Mouse (Mus musculus) layer of hippocampus, adult 9-10 months (tissue): Measurements from ENCODE around the gene Rab44.
"Not testable (repeated sequence)": the region's sequence is repeated elsewhere in the genome, so short reads cannot be mapped to it uniquely, and the experiment has no call there.

Source experiments
- DNase-seq: peaks from one replicate; pipeline ENCODE4 v3.0.0; 2022; ENCODE audit warnings: low spot score

Rab44 gene

DNA sequence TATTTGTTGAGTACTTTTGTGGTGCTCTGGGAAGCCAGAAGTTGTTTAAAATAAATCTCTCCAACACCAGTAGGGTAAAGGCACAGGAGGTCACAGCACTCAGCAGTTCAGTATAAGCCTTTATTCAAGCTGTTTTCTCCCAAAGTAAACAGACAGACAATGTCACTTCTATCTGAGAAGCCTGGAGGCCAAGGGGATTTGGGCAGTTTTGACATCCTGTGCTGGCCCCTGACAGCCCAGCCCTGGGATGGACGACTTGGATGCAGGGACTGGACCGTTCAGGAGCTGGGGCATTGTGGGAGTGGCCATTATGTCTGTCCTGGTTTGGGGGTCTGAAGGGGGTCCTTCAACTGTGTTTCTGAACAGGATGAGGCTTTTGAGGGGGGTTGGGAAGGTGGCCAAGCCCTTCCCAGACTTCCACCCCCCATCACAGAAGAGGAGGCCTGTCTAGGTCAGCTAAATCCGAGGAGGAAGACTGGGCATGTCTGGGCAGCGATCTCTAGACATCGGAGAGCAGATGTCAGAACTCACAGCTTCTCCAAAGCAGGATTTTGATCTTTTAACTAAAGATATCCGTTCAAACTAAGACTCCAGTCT is 22.5 kb upstream of the Rab44 start:
- DNase-seq = no peak

DNA sequence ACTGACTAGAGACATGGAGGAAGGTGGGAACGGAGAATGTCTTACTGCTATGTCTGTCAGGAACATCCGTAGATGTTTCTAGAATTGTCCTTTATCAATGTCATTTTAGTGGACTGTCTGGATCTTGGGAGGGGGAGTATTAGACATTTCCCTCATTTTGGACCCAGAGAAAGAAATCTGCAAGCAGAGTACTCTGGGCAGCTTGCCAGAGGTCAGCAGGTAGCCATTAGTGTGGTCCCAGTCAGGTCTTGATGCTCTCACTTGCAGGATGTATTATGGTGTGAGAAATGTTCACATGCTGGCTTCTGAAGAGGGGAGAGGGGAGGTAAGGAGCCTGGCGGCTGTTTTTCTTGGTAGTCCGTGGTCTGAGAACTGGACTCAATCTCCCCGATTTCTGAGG is 21.4 kb upstream of the Rab44 start:
- no peak for DNase-seq

DNA sequence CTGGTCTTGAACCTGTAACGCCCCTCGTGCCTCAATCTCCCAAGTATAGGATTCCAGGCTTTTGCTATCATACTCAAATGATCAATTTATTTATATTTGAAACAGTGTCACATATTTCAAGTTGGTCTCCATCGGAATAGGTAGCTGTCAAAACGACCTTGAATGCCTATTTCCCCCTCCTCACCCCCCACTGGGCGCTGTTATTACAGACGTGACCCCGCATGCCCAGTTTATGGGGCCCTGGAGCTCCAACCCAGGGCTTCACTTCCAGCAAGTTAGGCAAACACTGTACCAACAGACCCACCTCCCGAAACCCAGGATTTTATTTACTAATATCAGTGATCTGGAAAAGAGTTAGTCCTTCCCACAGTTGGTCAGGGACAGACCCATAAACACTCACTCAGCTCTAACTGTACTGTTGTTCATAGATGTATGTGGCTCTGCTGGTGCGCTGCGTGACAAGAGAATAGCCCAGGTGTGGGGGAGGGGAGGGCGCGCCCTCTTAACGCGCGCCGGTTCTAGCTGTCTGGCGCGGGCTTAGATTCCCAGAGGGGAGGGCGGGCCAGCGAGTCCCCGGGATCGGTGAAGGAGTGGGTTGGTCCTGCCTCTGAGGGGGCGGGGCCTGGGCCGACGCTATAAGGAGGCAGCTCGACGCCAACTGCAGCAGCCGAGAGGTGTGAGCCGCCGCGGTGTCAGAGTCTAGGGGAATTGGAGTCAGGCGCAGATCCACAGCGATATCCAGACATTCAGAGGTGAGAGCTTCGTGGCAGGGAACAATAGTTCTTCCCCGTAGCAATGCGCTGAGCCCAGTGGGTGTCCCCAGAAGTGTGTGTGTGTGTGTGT is 20.6 kb upstream of the Rab44 start:
- no peak for DNase-seq

DNA sequence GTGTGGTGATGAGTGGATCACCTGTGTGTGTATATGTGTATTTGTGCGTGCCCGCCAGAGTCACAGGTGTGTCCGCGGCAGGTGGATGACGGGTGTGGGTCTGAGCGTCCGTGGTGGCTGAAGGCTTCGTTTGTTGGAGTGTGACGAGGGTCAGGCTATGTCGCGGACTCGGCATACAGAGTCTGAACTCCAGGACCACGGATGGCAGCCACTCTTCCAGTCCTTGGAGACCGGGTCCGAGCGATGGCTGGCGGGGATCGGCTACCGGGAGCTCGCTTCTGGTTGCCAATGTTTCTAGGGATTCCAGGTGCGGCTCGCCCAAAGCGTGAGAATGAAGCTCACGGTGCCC is 20.0 kb upstream of the Rab44 start:
- DNase-seq = no peak

DNA sequence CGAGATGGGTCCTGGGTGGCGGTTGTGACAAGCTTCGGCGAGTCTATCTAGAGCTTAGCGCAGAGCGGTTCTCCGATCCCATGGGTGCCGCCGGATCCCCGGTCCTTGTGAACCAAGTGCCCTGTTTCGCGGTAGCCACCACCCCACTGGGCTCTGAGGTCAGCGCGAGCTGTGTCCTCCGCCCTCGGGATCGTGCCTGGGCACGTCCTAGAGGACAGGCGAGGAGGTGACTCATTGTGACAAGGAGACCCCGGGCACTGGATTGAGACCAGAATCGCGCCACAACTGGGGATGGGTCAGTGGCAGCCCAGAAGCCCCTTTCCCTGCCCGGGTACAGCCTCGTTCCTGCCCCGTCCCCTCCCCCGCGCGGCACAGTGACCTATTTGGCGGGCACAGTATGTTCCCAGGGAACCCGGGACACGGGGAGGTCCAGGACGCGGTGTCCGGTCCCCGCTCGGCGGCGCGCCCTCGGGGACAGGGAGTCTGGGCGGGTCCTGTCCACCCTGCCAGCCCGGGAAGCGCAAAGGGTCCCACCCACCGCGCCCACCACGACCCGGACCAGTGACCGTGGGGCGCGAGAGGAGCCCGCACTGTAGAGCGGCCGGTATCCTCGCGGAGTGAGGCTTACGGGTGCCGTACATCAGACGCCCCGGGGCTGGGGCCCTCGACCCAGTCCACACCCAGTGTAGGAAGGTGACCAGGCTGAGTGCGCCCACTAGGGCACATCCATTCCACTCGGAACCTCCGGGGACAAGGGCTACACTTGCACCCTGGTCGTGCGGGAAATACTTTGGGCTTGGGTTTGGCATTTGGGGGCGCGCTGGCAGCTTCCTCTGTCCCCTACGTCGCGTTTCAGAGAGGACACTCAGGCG is 19.4 kb upstream of the Rab44 start:
- DNase-seq = no peak

DNA sequence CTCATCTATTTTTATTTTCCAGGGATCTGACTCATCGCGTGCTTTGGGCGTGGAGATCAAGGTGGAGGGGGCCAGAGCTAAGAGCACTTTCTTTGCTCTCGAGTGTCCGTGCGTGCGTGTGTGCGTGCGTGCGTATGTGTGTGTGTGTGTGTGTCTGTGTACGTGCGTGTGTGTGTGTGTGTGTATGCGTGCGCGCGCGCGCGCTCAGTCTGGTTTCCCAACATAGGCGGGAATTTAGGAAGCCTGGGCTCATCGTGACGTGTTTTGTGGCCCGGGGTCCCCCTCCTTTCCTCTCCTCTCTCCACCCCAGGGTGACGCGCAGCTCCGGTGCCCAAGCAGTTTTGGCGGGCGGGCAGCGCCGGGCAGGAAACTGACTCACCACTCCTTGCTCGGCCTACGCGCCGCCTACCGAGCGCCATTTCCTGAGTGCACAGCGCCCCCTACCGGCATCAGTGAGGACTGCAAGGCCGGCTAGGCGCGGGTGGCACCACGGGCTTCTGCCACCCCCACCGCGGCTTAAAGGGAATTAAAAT is 18.7 kb upstream of the Rab44 start:
- peak; percentile 90 for DNase-seq

DNA sequence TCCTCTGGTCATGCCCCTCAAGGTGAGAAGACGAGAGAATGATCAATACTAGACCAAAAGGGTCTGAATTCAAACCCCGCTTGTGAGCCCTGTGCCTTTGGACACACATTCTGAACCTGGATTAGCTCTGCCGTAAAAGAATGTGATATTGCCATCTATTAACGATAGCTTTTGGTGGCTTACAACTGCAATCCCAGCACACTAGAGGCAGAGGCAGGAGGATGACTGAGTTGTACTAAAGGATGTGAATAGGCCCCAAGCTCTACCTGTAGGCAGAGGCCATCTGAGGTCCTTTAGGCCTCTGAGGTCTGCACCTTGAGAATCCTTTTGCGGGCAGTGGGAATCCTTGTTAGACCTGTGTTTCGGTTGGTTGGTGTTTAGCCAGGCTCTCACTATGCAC is 17.7 kb upstream of the Rab44 start:
- no peak for DNase-seq

DNA sequence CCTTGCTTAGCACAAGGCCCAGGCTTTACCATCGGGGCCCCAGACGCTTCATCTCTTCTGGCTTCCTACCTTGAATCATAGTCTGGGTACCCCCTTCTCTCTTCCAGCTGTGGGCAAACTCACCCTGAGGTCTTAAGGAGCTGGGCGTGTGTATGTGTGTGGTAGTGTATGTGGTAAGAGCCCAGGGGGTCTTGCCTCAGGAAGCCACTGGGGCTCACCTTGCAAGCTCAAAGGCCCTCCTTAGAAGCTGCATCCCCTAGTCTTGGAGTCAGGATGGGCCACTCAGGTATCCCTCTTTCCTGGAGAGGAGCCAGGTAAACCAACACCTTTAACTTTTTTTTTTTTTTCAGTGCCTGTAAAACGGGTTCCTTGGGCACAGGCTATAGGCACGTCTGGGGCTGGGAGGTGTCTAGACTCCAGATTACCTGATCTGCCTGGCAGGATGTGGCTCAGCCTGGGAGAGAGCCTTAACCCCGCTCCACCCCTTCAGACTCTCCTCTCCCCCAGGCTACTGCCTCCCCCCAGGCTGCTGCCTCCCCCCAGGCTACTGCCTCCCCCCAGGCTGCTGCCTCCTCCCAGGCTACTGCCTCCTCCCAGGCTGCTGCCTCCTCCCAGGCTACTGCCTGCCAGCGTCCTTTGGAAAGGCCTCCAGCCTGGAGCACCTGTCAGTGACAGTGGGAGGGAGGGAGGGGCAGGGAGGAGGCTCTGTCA is 16.9 kb upstream of the Rab44 start:
- DNase-seq = no peak

DNA sequence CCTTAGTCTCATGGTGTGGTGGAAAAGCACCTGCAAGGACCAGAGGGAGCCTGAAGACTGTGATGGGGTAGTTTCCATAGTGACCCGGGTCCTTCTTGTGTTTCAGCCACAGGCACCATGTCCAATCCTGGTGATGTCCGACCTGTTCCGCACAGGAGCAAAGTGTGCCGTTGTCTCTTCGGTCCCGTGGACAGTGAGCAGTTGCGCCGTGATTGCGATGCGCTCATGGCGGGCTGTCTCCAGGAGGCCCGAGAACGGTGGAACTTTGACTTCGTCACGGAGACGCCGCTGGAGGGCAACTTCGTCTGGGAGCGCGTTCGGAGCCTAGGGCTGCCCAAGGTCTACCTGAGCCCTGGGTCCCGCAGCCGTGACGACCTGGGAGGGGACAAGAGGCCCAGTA is 15.7 kb upstream of the Rab44 start:
- DNase-seq = no peak

DNA sequence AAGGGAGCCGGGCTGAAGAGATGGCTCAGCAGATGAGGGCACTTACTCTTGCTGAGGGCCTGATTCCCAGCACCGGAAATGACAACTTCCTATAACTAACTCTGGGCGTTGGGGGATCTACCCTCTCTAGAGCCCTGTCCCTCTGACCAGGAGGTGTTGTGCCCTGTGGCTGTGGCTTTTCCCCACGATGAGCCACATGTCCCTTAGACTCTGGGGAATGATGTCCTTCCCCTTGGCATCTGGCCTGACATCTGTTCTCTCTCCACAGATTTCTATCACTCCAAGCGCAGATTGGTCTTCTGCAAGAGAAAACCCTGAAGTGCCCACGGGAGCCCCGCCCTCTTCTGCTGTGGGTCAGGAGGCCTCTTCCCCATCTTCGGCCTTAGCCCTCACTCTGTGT is 14.9 kb upstream of the Rab44 start:
- DNase-seq = no peak

DNA sequence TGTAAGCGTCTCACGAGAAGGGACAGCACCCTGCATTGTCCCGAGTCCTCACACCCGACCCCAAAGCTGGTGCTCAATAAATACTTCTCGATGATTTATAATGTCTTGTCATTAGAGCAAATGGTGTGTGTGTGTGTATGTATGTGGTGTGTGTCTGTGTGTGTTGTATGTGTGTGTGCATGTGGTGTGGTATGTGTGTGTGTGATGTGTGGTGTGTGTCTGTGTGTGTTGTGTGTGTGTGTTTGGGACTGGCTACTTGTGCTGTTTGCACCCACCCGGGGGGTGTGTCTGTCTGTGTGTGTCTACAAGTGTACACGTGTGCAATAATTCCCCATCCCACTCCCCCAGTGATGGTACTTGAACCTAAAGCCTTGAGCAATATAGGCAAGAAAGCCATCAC is 13.3 kb upstream of the Rab44 start:
- DNase-seq = no peak

DNA sequence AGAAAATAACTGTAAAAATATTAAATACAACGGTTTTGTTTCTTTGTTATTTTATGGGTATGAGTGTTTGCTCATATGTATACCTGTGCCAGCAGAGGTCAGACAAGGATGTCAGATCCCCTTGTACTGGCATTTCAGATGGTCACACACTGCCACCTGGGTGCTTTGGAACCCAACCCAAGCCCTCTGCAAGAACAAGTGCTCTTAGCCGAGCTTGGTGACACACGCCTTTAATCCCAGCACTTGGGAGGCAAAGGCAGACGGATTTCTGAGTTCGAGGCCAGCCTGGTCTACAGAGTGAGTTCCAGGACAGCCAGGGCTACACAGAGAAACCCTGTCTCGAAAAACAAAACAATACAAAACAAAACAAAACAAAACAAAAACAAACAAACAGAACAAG is 3.6 kb upstream of the Rab44 start:
- DNase-seq = not testable (repeated sequence)

DNA sequence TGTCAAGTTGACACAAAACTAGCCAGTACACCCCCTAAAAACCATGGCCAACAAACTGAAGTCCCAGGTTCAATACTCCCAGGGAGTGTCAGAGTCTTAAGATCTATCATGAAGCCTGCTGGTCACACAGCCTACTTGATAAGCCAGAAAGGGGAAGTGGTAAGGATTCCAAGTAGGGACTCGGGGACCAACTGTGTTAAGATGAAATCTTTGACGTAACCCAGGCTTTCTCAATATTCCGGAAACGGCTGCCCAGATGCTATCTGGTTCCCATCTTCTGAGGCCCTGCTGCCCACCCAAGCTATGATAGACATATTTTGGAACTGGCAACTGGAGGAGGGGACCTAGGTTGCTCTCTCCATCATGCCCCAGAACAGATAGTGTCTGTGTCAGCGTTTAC is 2.6 kb upstream of the Rab44 start:
- DNase-seq = no peak

DNA sequence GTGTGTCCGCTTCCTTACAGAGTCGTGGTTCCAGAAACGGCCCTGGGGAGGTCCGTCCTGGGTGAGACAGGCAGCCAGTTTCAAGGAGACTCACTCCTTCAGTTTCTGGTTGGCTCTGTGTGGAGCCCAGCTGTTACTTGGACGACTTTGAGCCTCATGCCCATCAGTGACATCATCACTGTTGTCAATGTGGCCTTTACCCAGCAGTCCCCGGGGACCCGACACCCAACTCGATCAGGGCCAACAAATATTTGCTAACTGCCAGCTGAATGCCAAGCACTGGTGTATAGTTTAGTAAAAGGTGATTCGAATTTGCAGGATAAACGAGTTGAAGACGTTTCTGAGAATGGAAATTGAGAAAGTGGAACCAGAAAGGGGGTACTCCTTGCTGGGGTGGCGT is 2.1 kb downstream of the Rab44 start:
- DNase-seq = no peak

DNA sequence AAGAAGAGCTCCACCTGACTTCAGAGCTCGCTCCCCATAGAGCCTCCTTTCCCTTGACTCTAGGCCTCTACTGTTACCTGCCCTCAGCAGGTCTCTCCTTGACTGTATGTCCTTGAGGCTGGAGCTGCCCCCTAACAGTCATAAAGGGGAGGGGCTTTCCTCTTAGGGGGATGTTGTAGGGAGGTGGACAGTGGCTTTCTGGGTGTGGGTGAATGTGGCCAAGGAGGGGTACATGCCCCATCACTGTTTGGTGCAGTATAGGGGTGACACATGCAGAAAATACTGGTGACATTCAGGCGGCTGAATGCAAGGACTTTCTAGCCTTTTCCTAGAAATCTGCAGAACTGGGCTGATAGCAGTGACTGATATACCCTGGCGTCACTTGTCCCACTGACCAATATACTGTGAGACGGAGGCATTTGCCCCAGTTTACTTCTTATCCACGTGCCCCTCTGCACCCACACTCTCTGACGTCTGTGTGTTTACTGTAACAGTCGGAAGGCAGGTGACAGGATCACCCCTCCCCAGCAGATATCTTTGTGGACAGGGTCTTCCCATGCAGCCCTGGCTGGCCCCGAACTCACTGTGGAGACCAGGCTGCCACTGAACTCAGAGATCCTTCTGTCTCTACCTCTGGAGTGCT is 3.2 kb downstream of the Rab44 start:
- DNase-seq = no peak

DNA sequence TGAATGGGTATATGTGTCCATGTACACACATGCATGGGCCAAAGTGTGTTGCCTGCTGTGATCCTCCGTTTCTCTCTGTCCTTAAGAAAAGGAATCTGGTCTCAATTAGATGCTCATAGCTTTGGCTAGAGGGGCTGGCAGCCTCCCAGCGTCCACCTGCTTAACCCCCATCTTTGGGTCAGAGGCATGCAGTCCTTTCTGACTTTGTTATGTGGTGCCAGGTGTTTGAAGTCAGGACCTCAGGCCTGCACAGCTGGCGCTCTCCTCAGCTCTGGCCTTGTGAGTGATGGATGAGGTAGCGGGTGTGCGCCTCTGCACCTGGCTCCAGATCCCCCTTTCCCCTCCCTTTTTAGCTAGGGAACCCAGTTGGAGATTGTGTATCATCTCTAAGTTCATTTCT is 4.1 kb downstream of the Rab44 start:
- DNase-seq = no peak

DNA sequence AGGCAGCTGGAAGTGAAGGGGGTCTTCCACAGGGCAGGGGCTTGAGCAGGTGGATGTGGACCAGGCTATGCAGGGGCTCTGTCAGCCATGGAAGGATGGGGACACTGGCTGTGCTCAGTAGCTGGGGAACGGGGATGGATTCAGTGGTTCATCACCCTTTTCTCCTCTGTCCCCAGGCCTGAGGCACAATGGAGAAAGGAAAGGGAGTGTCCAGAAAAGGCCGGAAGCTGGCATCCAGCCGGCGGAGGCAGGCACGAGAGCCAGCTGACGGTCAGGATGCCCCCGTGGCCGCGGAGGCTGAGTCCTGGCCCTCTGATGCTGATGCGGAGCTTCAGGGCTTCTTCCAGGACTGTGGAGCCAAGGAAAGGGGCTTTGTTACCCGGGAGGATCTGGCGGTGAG is 6.7 kb downstream of the Rab44 start:
- no peak for DNase-seq

DNA sequence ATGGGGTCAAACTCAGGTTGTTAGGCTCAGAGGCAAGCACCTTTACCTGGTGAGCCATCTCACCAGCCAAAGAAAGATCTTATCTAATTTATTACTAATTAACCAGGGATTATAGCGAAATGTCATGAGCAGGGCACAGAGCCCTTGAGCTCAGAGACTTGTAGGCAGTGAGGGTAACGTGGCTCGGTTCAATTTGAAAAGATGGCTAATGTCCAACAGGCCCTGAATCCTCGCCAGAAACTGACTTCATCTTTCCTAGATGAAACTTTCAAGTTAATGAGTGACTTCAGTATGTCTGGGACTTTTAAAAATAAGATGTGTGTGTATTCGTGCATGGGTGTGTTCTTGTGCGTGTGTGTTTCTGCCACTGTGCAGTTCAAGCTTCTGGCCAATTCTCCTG is 8.9 kb downstream of the Rab44 start:
- DNase-seq = no peak

DNA sequence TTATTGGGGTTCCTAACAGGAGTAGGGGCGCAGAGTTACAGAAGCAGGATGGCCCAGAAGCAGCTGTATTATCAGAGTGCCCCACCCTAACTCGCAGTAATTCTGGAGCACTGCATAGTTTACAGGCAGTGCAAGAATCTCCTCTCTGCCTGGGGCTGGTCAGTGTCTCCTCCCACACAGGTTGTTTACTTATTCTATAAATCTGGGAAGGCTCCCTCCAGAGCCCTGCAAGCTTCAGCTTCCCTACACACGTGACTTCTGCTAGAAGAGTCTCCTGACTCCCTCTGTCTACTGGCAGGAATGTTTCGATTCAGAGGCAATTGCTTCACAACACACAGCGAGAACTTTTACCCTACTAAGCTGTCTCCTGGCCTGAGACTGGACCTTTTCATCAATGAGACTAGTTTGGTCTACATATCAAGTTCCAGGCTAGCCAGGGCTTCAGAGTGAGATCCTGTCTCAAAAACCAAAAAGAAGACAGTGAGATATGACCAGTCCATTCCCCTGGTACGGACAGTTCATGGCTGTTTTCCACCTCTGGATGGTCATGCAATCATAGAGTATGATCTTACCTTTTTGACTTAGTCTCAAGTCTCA is 9.7 kb downstream of the Rab44 start:
- no peak for DNase-seq

DNA sequence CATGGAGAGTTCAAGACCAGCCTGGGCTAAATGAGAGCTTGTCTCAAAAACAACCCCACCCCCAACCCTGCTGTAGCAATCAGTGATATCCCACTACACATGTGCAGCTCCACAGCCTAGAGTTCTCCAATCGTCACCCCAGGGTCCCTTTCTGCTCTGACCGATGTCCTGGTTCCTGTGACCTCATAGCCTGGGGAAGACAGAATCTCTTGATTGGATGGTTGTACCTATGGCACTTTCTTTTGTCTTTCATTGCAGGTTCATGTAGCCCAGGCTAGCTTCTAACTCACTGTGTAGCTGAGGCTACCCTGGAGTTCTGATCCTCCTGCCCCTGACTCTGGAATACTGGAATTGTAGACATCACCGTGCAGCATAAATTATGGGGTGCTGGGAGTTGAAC is 12.6 kb downstream of the Rab44 start:
- no peak for DNase-seq

DNA sequence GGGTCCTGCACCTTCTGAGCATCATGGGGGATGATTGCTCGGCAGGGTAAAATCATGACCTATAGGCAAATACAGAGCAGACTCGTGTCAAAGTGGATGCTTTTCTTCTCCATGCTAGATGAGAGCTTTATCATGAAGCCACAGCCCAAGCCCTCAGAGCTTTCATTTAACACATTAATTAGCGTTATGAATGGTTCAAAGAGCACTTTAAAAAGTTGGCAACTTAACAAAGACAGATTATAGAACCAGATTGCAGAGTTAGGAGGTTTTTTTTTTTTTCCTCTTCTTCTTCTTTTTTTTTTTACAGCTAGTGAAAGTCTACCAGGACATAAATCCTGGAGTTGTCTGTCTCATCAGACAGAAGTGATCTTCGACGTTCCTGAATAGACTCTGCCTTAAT is 15.4 kb downstream of the Rab44 start:
- no peak for DNase-seq
